Mouse (Mus musculus): ENCODE data around the gene Psen2. TPM values are rescaled to one million over a fixed set of nuclear protein-coding genes. Genes with fewer than 3 reads are reported as not detected.

Gene Psen2
- polyA plus RNA-seq, 1 experiment from 2014 or later = 20.6 TPM

GRCm38 (mm10) chr1:180299697-180300096 is 36.5 kb upstream of the Psen2 start:
- no peak for TF ChIP-seq CTCF (IDR thresholded peaks at IDR 0.05)
- H3K27me3 ChIP-seq = no peaks in the 10 kb centered on the region
- in situ Hi-C loops (cut with MboI; ENCODE audit: low pct_unique_long_range_greater_than_20kb) = no loop called here
- DNase-seq (ENCODE audit: low read depth, low spot score) (no peak), ATAC-seq (no peak)
- CTCF ChIA-PET = no interaction called here
- POLR2A ChIA-PET = interaction anchor here (0.6 kb wide), 1 partner anchor 24 kb away, joined by 3 read pairs; no protein-coding TSS in a partner anchor

GRCm38 (mm10) chr1:180296088-180296487 is 32.9 kb upstream of the Psen2 start:
- in situ Hi-C loops (cut with MboI; ENCODE audit: low pct_unique_long_range_greater_than_20kb) = no loop called here
- POLR2A ChIA-PET = no interaction called here
- DNase-seq (ENCODE audit: low read depth, low spot score) (no peak), ATAC-seq (no peak)
- TF ChIP-seq CTCF (IDR thresholded peaks at IDR 0.05) = no peak
- no peaks in the 10 kb centered on the region for H3K27me3 ChIP-seq
- CTCF ChIA-PET = no interaction called here

GRCm38 (mm10) chr1:180290358-180290757 is 27.1 kb upstream of the Psen2 start:
- DNase-seq (ENCODE audit: low read depth, low spot score) (no peak), ATAC-seq (no peak)
- POLR2A ChIA-PET = no interaction called here
- no peak for TF ChIP-seq CTCF (IDR thresholded peaks at IDR 0.05)
- H3K27me3 ChIP-seq = no peaks in the 10 kb centered on the region
- in situ Hi-C loops (cut with MboI; ENCODE audit: low pct_unique_long_range_greater_than_20kb) = no loop called here
- CTCF ChIA-PET = interaction anchor here (0.7 to 0.9 kb wide), 2 partner anchors 9 to 27 kb away, joined by 3 read pairs; partner anchors contain the start of gene Psen2

DNA sequence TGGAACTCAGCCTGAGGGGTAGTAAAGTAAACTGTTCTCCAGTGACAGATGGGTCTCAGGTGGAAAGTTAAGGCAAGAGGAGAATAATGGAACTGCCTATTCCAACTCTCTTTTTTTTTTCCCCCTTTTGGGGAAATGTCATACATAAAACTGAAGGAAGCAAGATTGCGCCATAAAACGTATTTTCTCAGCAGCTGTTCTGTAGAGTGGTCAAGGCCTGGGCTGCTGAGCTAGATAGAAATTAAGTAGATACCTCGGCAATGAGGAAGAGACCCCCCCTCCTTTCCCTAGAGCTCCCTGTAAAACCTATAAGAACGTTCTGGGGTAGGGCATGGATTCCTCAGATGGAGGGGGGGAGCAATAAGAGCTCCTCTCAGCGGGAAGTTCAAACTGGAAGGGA is 26.6 kb upstream of the Psen2 start:
- ATAC-seq = no peak
- DNase-seq (ENCODE audit: low read depth, low spot score) = no peak
- in situ Hi-C loops (cut with MboI; ENCODE audit: low pct_unique_long_range_greater_than_20kb) = no loop called here
- H3K27me3 ChIP-seq = no peaks in the 10 kb centered on the region
- no peak for TF ChIP-seq CTCF (IDR thresholded peaks at IDR 0.05)
- POLR2A ChIA-PET = interaction anchor here (0.6 kb wide), 2 partner anchors 29 to 40 kb away, joined by 3 to 4 read pairs; no protein-coding TSS in a partner anchor
- CTCF ChIA-PET = interaction anchor here (0.7 to 0.9 kb wide), 2 partner anchors 9 to 26 kb away, joined by 3 read pairs; partner anchors contain the start of gene Psen2

GRCm38 (mm10) chr1:180288872-180289468 is 25.7 kb upstream of the Psen2 start:
- in situ Hi-C loops (cut with MboI; ENCODE audit: low pct_unique_long_range_greater_than_20kb) = no loop called here
- CTCF ChIA-PET = no interaction called here
- DNase-seq (ENCODE audit: low read depth, low spot score) = no peak
- no peaks in the 10 kb centered on the region for H3K27me3 ChIP-seq
- POLR2A ChIA-PET = interaction anchor here (0.6 kb wide), 2 partner anchors 41 to 69 kb away, joined by 3 read pairs; no protein-coding TSS in a partner anchor
- ATAC-seq = peak; percentile 42
- no peak for TF ChIP-seq CTCF (IDR thresholded peaks at IDR 0.05)

DNA sequence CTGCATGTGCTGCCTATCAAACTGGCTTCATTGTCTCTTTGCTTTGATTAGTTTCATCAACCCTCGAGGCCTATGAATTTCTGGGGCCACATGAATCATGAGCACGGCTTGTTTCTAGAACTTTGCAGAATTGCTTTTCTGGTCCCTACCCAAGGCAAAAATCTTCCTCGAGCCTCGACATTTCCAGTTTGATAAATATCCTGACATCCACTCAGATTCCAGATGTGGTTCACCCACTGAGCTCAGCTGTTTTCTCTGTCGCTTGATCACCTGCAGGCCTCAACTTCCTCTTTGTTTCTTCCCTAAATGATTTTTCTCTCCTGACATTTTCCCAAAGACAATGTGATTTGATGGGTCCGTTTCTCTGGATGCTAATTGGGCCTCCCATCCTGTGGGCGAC is 25.0 kb upstream of the Psen2 start:
- ATAC-seq = no peak
- DNase-seq (ENCODE audit: low read depth, low spot score) = no peak
- CTCF ChIA-PET = interaction anchor here (0.9 to 1.0 kb wide), 2 partner anchors 13 to 35 kb away, joined by 3 read pairs; no protein-coding TSS in a partner anchor
- POLR2A ChIA-PET = interaction anchor here (0.6 kb wide), 1 partner anchor 42 kb away, joined by 6 read pairs; no protein-coding TSS in a partner anchor
- H3K27me3 ChIP-seq = no peaks in the 10 kb centered on the region
- in situ Hi-C loops (cut with MboI; ENCODE audit: low pct_unique_long_range_greater_than_20kb) = no loop called here
- TF ChIP-seq CTCF (IDR thresholded peaks at IDR 0.05) = no peak

DNA sequence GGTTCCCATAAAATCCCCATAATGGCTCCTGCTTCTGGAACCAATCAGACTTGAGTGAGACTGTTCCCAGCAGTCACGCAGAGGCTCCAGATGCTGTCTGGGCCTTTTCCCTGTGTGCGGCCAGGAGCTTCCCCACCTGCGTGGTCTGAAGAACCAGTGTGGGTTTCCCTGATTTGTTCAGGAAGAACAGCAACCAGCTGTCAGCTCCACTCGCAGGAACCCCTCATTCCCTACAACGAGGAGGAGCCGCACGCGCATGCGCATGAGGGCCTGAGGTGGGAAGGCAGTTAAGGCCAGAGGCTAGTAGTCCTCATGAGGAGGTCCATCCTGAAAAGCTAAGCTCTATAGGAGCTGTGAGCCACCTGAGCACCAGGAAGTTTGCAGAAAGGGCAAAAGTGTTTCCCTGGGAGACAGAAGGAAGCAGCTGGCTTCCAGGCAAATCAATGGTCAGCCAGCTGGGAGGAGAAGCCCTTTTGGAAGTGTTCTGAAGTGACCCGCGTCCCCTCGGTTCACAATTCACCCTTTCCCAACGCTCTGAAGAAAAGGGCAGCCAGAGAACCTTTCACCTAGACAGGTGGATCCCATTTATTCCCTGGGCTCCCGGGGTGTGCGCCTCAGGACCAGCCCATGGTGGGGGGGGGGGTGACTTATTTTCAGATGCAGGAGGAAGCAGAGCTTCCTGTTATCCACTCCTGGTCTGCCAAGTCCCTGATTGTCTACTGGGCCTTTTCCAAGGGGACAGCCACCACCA is 23.0 kb upstream of the Psen2 start:
- ATAC-seq (no peak), DNase-seq (ENCODE audit: low read depth, low spot score) (no peak)
- no peaks in the 10 kb centered on the region for H3K27me3 ChIP-seq
- CTCF ChIA-PET = no interaction called here
- POLR2A ChIA-PET = interaction anchor here (1.4 kb wide), 1 partner anchor 42 kb away, joined by 4 read pairs; no protein-coding TSS in a partner anchor
- TF ChIP-seq CTCF (IDR thresholded peaks at IDR 0.05) = no peak
- in situ Hi-C loops (cut with MboI; ENCODE audit: low pct_unique_long_range_greater_than_20kb) = no loop called here

DNA sequence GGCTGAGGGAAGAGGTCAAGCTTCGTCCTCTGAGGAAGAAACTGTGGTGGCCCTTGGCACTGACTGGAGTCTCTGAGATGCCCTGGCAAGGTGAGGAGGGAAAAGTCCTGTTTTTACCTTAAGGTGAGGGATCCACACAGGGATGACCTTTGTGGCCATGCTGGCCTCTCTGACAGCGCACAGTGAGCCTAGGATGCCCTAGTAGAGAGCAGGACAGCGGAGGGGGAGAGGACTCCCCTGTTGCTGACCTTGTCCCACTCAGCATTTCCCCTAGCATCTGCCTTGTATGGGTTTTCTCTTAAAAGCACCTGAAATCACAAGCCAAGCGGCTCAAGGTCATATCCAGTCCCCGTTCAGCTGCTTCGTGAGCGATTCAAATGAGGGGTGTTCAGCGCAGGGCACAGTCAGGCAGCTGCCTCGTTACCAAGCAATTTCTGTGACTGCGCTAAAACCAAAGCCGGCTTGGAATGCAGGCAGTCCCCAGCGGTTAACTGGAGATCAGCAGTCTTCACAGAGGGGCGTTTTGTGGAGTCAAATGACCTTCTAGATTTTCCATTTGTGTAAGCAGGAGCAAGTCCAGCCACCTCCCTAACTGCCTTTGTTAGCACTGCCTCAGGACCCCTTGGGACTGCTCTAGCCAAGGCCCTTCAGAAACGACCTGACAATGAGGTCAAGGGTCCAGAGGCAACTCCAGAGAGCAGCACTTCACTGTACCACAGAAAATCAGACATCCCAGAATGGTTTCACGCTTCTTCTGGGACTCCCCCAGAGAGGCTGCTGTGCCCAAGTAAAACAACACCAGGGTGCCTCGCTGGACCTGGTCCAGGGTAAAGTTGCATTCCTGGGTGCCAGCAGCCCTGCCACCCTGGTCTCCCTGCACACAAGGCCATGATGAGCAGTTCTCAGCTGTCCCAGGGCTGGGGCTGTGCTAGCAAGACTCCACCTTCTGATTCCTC is 20.9 kb upstream of the Psen2 start:
- CTCF ChIA-PET = interaction anchor here (0.8 to 1.4 kb wide), 3 partner anchors 10 to 102 kb away, joined by 3 to 7 read pairs (median 4); no protein-coding TSS in a partner anchor
- in situ Hi-C loops (cut with MboI; ENCODE audit: low pct_unique_long_range_greater_than_20kb) = no loop called here
- POLR2A ChIA-PET = no interaction called here
- no peak for DNase-seq (ENCODE audit: low read depth, low spot score)
- no peak for TF ChIP-seq CTCF (IDR thresholded peaks at IDR 0.05)
- peak; percentile 62 for ATAC-seq
- no peaks in the 10 kb centered on the region for H3K27me3 ChIP-seq

DNA sequence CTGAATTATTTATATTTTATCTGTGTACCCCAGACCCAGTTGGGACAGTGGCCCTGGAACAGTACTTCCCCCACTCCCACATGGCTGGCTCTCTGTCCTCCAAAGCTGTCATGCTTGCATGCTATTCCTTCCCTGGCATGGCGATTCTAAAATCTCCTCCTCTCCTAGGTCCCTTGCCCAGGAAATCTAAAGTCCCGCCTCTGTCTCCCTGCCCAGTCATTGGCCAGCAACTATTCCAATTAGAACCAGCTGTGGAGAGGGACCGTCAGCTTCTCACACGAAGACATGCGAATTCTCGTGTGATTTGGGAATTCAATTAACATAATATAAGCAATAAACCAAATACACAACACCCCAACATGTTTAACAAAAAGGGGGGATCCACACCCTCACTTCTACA is 19.3 kb upstream of the Psen2 start:
- TF ChIP-seq CTCF (IDR thresholded peaks at IDR 0.05) = no peak
- CTCF ChIA-PET = no interaction called here
- POLR2A ChIA-PET = no interaction called here
- in situ Hi-C loops (cut with MboI; ENCODE audit: low pct_unique_long_range_greater_than_20kb) = no loop called here
- DNase-seq (ENCODE audit: low read depth, low spot score) (no peak), ATAC-seq (no peak)
- H3K27me3 ChIP-seq = no peaks in the 10 kb centered on the region

- ATAC-seq (no peak), DNase-seq (ENCODE audit: low read depth, low spot score) (no peak)
- no peaks in the 10 kb centered on the region for H3K27me3 ChIP-seq
- POLR2A ChIA-PET = no interaction called here
- CTCF ChIA-PET = no interaction called here
- no peak for TF ChIP-seq CTCF (IDR thresholded peaks at IDR 0.05)
- in situ Hi-C loops (cut with MboI; ENCODE audit: low pct_unique_long_range_greater_than_20kb) = no loop called here
Measured at GRCm38 (mm10) chr1:180279648-180280047, 16.4 kb upstream of the Psen2 start.

Data from Patski (cell line).